Mouse (Mus musculus): ENCODE measurements around the gene Tmem200a.

DNA sequence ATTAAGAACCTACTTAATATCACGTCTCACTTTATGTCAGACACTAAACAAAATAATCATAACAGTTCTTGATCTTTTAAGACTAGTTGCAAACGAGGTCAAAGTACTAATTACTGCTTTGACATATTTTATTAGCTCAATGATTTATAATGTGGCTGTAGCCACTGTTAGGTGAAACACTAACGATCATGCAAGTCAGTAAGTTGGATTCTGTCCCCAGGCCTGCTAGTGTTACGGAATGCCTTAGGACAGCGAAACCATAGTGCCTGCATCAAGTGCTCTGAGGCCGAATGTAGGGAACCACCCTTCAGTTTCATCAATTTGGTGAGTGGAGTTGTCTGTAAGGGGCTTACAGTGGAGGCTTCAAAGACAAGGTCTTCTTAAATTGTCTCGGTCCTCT, 126.0 kb downstream of the Tmem200a start:
- TF ChIP-seq CTCF (IDR thresholded peaks at IDR 0.05; ENCODE audit: control insufficient read depth, insufficient read depth, insufficient read length), result no peak
- TF ChIP-seq MYOG (IDR thresholded peaks at IDR 0.05; ENCODE audit: control insufficient read depth, extremely low read depth, insufficient read length), result no peak
- TF ChIP-seq MAX (IDR thresholded peaks at IDR 0.05), result no peak

Data from C2C12 (cell line).